Mouse (Mus musculus): ENCODE measurements around the gene Robo4. TPM values are rescaled to one million over a fixed set of nuclear protein-coding genes. Genes with fewer than 3 reads are reported as not detected.

Robo4 gene
- total and polyA plus RNA-seq, 2 experiments from 2014 or later = 10.2 to 44.2 TPM

DNA sequence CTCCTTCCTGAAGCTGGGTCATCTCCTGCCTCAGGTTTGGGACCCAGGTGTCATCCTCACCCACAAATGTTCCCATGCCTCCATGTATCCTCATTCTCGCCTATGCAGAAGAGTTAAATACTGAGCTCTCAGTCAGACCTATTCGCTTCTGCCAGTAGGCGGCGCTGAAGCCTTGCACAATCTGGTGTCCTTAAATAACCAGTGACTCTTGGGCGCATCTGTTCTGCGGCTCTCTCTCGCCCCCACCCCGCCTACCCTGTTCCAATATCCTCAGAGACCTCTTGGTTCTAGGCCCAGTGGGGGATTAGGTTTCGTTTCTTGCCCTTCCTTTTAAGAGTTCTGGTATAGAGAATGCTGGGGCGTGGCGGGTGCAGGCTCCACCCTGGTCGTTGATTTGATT lies 28.9 kb downstream of the Robo4 start:
- H3K27ac ChIP-seq (ENCODE audit: low read depth) = no peak overlapping the region
- DNase-seq (ENCODE audit: low spot score) = peak; percentile 84
- no peak overlapping the region for H3K9ac ChIP-seq (replicated peaks; ENCODE audit: low read depth, low read length)
- H3K36me3 ChIP-seq (replicated peaks; ENCODE audit: control insufficient read depth, insufficient read depth, low read length) = no peaks in the 10 kb centered on the region
- 0 out of 2 replicates have a peak, but pooled peaks cover 4% of the 10 kb centered on the region for H3K4me1 ChIP-seq (ENCODE audit: control insufficient read depth, insufficient read depth)
- H3K4me2 ChIP-seq (ENCODE audit: low read depth, low read length) = peak overlapping the region; percentile 33
- peak; percentile 78 for ATAC-seq (ENCODE audit: insufficient read depth, low read depth)
- peaks cover 75% of the 10 kb centered on the region for H3K27me3 ChIP-seq (ENCODE audit: control insufficient read depth, insufficient read depth, low read length)
- H3K4me3 ChIP-seq (ENCODE audit: low read depth, low read length) = no peak overlapping the region
- TF ChIP-seq CTCF (IDR thresholded peaks at IDR 0.05; ENCODE audit: low read depth) (peak; percentile 95), EP300 (IDR thresholded peaks at IDR 0.05; ENCODE audit: low read depth) (no peak)
- 1% methylated on average over 12 of the region's 12 CpGs for WGBS
- H3K9me3 ChIP-seq (replicated peaks; ENCODE audit: control insufficient read depth, low read length) = no peaks in the 10 kb centered on the region

GRCm38 (mm10) chr9:37432026-37432666 lies 30.4 kb downstream of the Robo4 start:
- H3K4me3 ChIP-seq (ENCODE audit: low read depth, low read length) = peak overlapping the region; percentile 34; the same call in 1 of the 2 replicates
- peaks cover 79% of the 10 kb centered on the region for H3K27me3 ChIP-seq (ENCODE audit: control insufficient read depth, insufficient read depth, low read length)
- TF ChIP-seq CTCF (IDR thresholded peaks at IDR 0.05; ENCODE audit: low read depth) (peak; percentile 51), EP300 (IDR thresholded peaks at IDR 0.05; ENCODE audit: low read depth) (no peak)
- DNase-seq (ENCODE audit: low spot score) = peak; percentile 42
- ATAC-seq (ENCODE audit: insufficient read depth, low read depth) = peak; percentile 57; the same call in 1 of the 2 replicates
- H3K9me3 ChIP-seq (replicated peaks; ENCODE audit: control insufficient read depth, low read length) = no peaks in the 10 kb centered on the region
- no peak overlapping the region for H3K27ac ChIP-seq (ENCODE audit: low read depth)
- H3K4me1 ChIP-seq (ENCODE audit: control insufficient read depth, insufficient read depth) = 0 out of 2 replicates have a peak, but pooled peaks cover 4% of the 10 kb centered on the region
- H3K36me3 ChIP-seq (replicated peaks; ENCODE audit: control insufficient read depth, insufficient read depth, low read length) = no peaks in the 10 kb centered on the region
- WGBS = 1% methylated on average over 16 of the region's 17 CpGs
- peak overlapping the region; percentile 49; the same call in 1 of the 2 replicates for H3K4me2 ChIP-seq (ENCODE audit: low read depth, low read length)
- H3K9ac ChIP-seq (replicated peaks; ENCODE audit: low read depth, low read length) = no peak overlapping the region

DNA sequence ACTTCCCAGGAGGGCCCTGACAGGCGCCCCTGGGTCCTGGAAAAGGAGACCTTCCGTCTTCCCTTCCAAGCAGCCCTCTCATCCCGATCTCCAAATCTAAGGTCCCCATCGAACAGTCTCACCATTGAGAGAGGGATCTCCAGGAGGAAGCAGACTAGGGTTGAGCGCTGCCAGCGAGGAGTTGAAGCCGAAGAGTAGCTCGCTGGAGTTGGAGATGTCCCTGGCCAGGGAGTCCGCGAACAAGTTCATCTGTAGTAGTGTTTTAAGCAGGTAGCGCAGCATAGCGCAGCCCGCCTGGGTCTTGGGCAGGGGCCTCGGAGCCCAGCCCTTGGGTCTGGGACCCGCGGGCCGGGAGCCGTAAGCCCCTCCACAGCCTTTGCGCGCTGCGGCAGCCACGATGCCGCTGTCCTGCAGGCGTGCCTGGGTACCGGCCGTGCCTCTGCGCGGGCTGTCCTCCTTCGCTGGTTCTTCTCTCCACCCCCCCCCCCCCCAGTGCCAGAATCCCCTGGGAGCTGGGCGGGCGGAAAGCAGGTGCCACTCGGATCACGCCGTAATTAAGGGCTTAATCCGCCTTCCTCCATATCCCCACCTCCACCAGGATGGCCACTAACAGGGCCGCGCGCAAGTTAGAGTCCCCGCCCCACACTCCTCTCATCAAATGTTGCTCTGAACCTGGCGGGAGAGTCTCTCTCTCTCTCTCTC lies 31.2 kb downstream of the Robo4 start, which contains the start of gene Robo3:
Robo3 (minus strand) TSS at position 527 of the 702 bp plus-strand sequence.
- Histone ChIP-seq H3K9ac (replicated peaks; ENCODE audit: low read depth, low read length) (no peak within 1 kb of the TSS), H3K27me3 (ENCODE audit: control insufficient read depth, insufficient read depth, low read length) (peaks cover 72% of the 10 kb centered on the region), H3K4me2 (ENCODE audit: low read depth, low read length) (peak within 1 kb of the TSS; percentile 49), H3K36me3 (replicated peaks; ENCODE audit: control insufficient read depth, insufficient read depth, low read length) (no peaks in the 10 kb centered on the region), H3K4me1 (ENCODE audit: control insufficient read depth, insufficient read depth) (0 out of 2 replicates have a peak, but pooled peaks cover 4% of the 10 kb centered on the region), H3K27ac (ENCODE audit: low read depth) (no peak within 1 kb of the TSS), H3K4me3 (ENCODE audit: low read depth, low read length) (peak within 1 kb of the TSS; percentile 34), H3K9me3 (replicated peaks; ENCODE audit: control insufficient read depth, low read length) (no peaks in the 10 kb centered on the region)
- DNase-seq (ENCODE audit: low spot score) (no peak), ATAC-seq (ENCODE audit: insufficient read depth, low read depth) (no peak)
- TF ChIP-seq EP300 (IDR thresholded peaks at IDR 0.05; ENCODE audit: low read depth) (no peak), CTCF (IDR thresholded peaks at IDR 0.05; ENCODE audit: low read depth) (no peak)
- WGBS = 1% methylated on average over 37 of the region's 40 CpGs

GRCm38 (mm10) chr9:37433823-37434560 lies 32.3 kb downstream of the Robo4 start:
- DNase-seq (ENCODE audit: low spot score) = no peak
- no peak for TF ChIP-seq CTCF (IDR thresholded peaks at IDR 0.05; ENCODE audit: low read depth)
- 2% methylated on average over 18 of the region's 18 CpGs for WGBS
- Histone ChIP-seq H3K4me1 (ENCODE audit: control insufficient read depth, insufficient read depth) (peaks cover 9% of the 10 kb centered on the region; the same call in 1 of the 2 replicates), H3K9ac (replicated peaks; ENCODE audit: low read depth, low read length) (no peak overlapping the region), H3K27me3 (ENCODE audit: control insufficient read depth, insufficient read depth, low read length) (peaks cover 69% of the 10 kb centered on the region), H3K4me2 (ENCODE audit: low read depth, low read length) (peak overlapping the region; percentile 34; the same call in 1 of the 2 replicates), H3K4me3 (ENCODE audit: low read depth, low read length) (0 out of 2 replicates have a peak overlapping the region, but pooled peaks have one; percentile 18), H3K9me3 (replicated peaks; ENCODE audit: control insufficient read depth, low read length) (no peaks in the 10 kb centered on the region), H3K36me3 (replicated peaks; ENCODE audit: control insufficient read depth, insufficient read depth, low read length) (no peaks in the 10 kb centered on the region), H3K27ac (ENCODE audit: low read depth) (no peak overlapping the region)
- no peak for ATAC-seq (ENCODE audit: insufficient read depth, low read depth)

DNA sequence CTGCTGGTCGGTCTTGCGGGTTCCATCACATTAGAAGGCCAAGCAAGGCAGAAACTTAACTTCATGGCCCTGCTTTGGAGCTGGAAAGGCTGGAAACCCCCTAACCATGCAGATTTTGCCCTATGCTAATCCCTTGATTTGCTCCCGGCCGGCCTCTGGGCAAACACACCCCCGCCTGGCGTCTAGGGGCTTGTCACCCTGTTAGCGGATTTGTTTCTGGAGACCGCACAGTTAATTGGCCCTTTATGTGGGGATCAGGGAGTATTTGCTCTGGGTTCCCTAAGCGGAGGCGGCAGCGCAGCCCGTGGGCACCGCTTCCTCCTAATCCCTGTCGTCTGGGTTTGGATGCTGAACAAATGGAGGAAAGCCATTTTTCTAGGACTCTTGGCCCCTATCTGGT lies 33.2 kb downstream of the Robo4 start:
- DNase-seq (ENCODE audit: low spot score) (no peak), ATAC-seq (ENCODE audit: insufficient read depth, low read depth) (no peak)
- 5% methylated on average over 14 of the region's 14 CpGs for WGBS
- H3K9ac ChIP-seq (replicated peaks; ENCODE audit: low read depth, low read length) = no peak overlapping the region
- peaks cover 9% of the 10 kb centered on the region; the same call in 1 of the 2 replicates for H3K4me1 ChIP-seq (ENCODE audit: control insufficient read depth, insufficient read depth)
- H3K4me2 ChIP-seq (ENCODE audit: low read depth, low read length) = no peak overlapping the region
- no peaks in the 10 kb centered on the region for H3K9me3 ChIP-seq (replicated peaks; ENCODE audit: control insufficient read depth, low read length)
- TF ChIP-seq CTCF (IDR thresholded peaks at IDR 0.05; ENCODE audit: low read depth) = no peak
- TF ChIP-seq EP300 (IDR thresholded peaks at IDR 0.05; ENCODE audit: low read depth) = no peak
- no peak overlapping the region for H3K27ac ChIP-seq (ENCODE audit: low read depth)
- peaks cover 60% of the 10 kb centered on the region for H3K27me3 ChIP-seq (ENCODE audit: control insufficient read depth, insufficient read depth, low read length)
- H3K36me3 ChIP-seq (replicated peaks; ENCODE audit: control insufficient read depth, insufficient read depth, low read length) = no peaks in the 10 kb centered on the region
- no peak overlapping the region for H3K4me3 ChIP-seq (ENCODE audit: low read depth, low read length)
